Mouse (Mus musculus): ENCODE data around the gene Calhm3.
A peak's percentile ranks its signal among the peaks of the same experiment; 100 is the strongest.

Gene Calhm3

DNA sequence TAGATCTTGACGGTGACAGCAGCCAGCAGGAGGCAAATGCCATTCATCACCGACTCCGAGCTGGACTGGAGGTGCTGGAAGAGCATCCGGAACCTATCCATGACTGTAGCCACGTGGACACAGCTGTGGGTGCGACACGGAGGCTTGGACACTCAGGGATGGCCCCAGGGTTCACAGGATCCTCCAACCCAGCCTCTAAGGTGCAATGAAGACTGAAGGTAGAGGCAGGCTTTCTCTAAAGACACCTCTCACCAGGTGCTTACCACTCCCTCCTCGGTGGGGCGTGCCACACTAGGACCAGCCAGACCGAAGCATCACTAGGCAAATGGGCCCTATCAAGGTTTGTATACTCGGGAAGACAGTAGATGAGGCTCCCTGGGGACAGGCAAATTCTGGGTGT, at the start of gene Calhm3:
Gene Calhm3, minus strand, starts transcription at position 101 of the 400 bp plus-strand sequence.
- no peak for DNase-seq (ENCODE audit: low spot score in 2 of 2)

DNA sequence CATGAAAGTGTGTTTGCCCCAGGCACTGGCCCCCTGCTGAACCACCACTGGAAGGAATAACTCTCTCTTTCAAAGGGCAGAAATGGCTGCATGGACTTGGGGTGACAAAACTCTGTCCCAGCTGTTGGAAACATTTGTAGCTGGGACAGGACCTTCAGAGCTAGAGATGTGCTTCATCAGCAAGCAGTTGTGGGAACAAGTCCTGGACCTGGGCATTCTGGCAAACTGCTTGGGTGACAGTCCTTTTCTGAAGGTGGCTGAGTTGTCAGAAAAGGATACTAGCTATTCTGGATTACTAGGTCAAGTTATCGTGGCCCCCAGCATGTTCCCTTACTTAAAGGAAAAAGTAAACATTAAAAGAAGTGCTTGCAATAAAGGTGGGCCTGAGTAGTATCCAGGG, 48.6 kb upstream of the Calhm3 start:
- no peak for DNase-seq (ENCODE audit: low spot score in 2 of 2)

DNA sequence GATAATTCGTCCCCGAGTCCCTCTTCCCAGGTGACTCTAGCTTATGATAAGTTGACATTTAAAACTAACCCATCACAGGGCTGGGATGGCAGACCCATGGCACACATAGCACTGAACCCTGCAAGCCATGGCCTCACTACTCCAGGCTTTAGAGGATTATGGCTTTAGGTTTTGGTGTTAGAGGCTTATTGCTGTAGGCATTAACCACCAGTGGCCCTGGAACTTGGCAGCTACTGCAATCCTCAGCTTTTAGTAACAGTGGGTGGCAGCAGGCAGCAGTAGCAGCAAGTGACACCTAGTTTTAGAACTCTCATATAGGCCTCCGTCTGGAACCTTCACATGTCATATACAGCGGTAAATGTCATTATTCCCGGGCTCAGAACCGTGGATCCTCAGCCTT, 47.1 kb upstream of the Calhm3 start:
- peak in 1 of 2 experiments; percentile 63 for DNase-seq (ENCODE audit: low spot score in 2 of 2)

DNA sequence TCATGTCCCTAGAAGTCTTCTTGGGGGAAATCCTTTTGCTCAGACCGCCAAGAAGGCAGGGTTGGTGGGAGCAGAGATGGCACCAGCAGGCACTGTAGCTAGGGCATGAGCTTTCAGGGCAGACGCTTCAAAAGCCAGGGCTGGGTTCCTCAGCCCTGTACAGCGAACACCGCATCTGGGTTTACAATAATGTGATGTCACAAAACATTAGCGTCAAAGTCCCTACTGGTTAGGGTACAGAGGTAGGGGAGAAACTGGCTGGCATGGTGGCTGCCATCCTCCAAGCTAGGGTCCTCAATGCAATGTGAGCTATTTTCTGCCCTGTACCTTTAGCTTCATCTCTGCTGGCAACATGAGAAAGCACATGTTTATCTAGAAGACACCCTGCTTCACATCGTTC, 45.5 kb upstream of the Calhm3 start:
- DNase-seq (ENCODE audit: low spot score in 2 of 2): no peak

DNA sequence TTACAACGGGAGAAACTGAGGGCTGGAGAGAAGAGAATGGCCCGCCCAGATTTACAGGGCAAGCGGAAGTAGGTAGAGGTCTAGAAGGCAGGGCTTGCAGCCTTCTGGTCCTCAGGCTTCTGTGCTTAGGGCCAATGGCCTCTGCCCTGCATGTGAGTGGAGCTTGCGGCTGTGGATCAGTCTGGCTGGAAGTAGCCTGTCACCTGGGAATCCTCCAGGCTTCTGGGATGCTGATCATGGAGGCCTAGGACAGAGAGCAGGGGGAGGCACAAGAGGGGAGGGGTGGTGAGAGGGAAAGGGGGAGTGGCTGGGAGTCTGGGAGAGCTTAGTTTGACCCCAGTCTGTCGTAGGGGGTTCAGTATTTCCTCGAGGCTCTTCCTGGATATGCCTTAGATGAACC, 44.9 kb upstream of the Calhm3 start:
- DNase-seq (ENCODE audit: low spot score in 2 of 2): no peak

GRCm38 (mm10) chr19:47201972-47202371, 44.4 kb upstream of the Calhm3 start:
- DNase-seq (ENCODE audit: low spot score in 2 of 2): no peak

DNA sequence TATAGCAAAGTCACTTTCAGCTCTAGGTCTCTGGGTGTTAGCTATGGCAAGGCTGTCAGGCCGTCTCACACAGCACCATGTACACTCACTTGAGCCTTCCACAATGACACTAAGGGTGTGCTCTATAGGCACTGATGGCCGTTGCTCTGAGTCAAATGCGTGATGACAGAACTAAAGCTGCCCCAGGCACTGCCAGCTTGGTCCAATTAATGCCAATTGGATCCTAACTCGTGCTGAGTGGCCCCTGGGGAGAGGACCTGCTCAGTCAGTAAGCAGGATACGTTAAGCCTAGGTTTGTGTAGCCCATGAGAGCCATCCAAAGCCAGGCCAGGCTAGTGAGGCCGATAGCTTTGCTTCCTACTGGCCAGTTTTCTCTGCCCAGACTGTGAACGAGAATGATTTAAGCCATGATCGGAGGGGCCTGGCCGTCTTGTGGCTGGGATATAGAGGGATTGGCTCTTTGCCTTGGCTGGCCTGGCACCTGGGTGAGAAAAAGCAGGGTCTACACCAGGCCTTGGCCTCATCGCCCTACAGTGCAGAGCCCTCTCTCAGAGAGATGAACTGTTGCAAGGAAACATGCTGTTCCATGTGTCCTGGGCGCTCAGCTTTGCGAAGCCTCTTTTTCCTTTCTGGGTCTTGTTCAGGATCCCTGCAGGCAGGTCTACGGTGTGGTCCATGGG, 41.2 kb upstream of the Calhm3 start:
- no peak for DNase-seq (ENCODE audit: low spot score in 2 of 2)

GRCm38 (mm10) chr19:47192158-47192557, 34.6 kb upstream of the Calhm3 start:
- DNase-seq (ENCODE audit: low spot score in 2 of 2): no peak

DNA sequence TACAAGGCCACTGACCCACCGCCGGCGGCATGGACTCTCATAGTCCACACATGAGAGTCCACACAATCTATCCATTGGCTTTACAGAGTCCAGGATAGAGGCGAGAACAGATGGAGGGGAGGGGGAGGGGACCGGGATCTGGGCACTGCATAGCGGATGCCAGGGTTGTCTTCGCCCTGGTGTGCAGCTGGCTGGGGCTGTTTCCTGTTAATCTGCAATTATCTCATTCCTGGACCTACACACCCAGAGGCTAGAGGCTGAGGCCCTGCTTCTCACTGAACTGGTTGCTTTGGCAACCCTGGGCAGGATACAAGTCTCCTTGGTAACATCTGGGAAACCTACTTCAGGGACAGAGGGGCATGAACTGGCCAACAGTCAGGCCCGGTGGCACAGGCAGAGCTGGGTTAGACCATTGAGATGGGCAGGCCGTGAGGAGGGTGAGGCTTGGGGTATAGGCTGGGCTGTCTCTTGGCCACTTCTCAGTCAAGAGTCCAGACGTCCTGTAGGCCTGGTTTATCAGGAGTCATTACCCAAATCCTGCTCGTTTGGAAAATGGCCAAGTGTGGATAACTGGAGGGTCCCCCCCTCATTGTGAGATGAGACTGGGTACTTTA, 31.1 kb upstream of the Calhm3 start:
- no peak for DNase-seq (ENCODE audit: low spot score in 2 of 2)

- DNase-seq (ENCODE audit: low spot score in 2 of 2): peak; percentile 51 to 59
These were observed 29.1 kb upstream of the Calhm3 start for GRCm38 (mm10) chr19:47186514-47187275.

GRCm38 (mm10) chr19:47184736-47185135, 27.2 kb upstream of the Calhm3 start:
- DNase-seq (ENCODE audit: low spot score in 2 of 2): no peak

DNA sequence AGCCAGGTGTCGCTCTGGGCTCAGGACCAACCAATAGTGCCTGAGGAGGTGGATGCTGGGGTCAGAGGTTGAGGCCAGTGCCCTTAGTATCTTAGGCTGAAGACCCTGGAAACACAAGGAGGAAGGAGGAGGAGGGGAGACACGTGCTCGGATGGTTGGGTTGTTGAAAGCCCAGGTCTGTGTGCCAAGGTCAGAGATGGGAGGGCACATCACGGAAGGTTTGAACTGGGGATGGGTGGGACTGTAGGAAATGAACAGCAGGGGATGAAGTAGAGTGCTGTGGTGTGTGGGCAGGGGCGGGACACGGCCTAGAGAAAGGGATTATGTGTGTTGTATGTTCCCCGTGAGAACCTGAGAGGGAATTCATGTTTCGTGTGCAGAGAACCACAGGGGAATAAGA, 26.7 kb upstream of the Calhm3 start:
- no peak for DNase-seq (ENCODE audit: low spot score in 2 of 2)

DNA sequence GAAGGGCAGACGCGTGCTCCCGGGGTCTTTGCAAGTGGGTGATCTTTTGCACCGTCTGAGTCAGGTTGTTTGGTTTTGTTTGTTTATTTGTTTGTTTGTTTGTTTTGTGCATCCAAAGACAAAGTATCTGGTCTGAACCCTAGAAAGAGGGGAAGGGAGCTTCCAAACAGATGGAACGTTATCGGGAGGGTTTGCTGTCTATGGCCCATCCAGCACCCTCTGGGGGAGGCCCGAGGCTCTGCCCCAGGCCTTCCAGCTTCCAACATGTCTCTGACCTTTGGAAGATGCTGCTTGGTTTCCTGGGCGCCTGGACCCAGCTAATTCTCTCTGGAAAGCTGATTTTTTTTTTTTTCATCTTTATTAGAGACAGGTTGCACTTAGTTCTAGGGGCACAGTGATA, 22.4 kb upstream of the Calhm3 start:
- no peak for DNase-seq (ENCODE audit: low spot score in 2 of 2)

- DNase-seq (ENCODE audit: low spot score in 2 of 2): peak; percentile 63 to 69
These were observed 21.8 kb upstream of the Calhm3 start for GRCm38 (mm10) chr19:47179272-47179809.

GRCm38 (mm10) chr19:47178431-47179271, 21.1 kb upstream of the Calhm3 start, which contains the start of gene Neurl1a:
Gene Neurl1a, plus strand, starts transcription at chr19:47178820.
- peak; percentile 74 to 81 for DNase-seq (ENCODE audit: low spot score in 2 of 2)

DNA sequence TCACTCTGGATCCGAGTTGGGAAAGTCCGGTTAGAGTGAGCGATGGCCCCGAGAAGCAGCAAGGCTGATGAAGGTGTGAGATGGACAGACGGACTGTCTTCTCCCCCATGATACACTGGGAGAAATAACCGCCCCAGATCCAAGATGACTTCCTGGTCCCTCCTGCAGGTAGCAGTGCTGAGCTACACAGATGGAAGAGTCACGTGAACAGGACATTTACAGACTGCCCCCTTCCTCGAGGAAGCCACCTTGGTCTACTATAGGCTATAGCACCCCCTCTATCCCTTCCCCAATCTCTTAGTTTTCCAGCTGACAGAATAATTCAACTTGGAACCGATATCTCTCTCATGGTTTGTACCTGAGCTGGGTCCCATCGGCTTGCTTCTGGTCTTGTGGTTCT, 20.4 kb upstream of the Calhm3 start:
- peak; percentile 54 to 61 for DNase-seq (ENCODE audit: low spot score in 2 of 2)

GRCm38 (mm10) chr19:47176916-47177505, 19.4 kb upstream of the Calhm3 start:
- DNase-seq (ENCODE audit: low spot score in 2 of 2): no peak

DNA sequence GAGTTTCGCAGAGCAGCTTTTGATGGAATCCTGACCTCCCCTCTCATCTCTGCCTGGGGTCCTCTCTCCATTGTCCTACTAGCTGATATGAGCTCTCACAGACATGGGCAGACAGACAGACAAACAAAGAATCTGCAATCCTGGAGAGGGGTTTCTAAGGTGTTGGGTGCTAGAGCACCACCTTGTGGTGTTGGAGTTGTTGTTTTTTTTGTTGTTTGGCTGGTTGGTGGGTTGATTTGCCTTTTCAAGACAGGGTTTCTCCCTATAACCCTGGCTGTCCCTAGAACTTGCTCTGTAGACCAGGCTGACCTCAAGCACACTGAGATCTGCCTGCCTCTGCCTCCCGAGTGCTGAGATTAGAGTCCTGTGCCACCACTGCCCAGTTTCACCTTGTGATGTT, 17.9 kb upstream of the Calhm3 start:
- no peak for DNase-seq (ENCODE audit: low spot score in 2 of 2)

- no peak for DNase-seq (ENCODE audit: low spot score in 2 of 2)
These were observed 17.0 kb upstream of the Calhm3 start for GRCm38 (mm10) chr19:47174515-47174914.

GRCm38 (mm10) chr19:47168793-47169412, 11.3 kb upstream of the Calhm3 start:
- peak; percentile 84 to 91 for DNase-seq (ENCODE audit: low spot score in 2 of 2)

- no peak for DNase-seq (ENCODE audit: low spot score in 2 of 2)
These were observed 10.7 kb upstream of the Calhm3 start for GRCm38 (mm10) chr19:47168223-47168622.
